Mouse (Mus musculus): ENCODE measurements around the gene Lrrc7. TPM values are rescaled to one million over a fixed set of nuclear protein-coding genes. Genes with fewer than 3 reads are reported as not detected.

Gene Lrrc7
- total RNA-seq, 2 experiments from 2014 or later: not detected

GRCm38 (mm10) chr3:158091601-158092000 is 470.4 kb downstream of the Lrrc7 start:
- no peak for ATAC-seq (replicated peaks; ENCODE audit: low FRiP score, poor library complexity, severe bottlenecking)

GRCm38 (mm10) chr3:158077828-158078227 is 484.2 kb downstream of the Lrrc7 start:
- ATAC-seq (replicated peaks; ENCODE audit: low FRiP score, poor library complexity, severe bottlenecking): no peak

GRCm38 (mm10) chr3:158077380-158077772 is 484.6 kb downstream of the Lrrc7 start:
- no peak for ATAC-seq (replicated peaks; ENCODE audit: low FRiP score, poor library complexity, severe bottlenecking)

- ATAC-seq (replicated peaks; ENCODE audit: low FRiP score, poor library complexity, severe bottlenecking): 0 out of 2 replicates have a peak, but pooled peaks have one; percentile 62
These were observed 485.2 kb downstream of the Lrrc7 start for GRCm38 (mm10) chr3:158076685-158077379.

- no peak for ATAC-seq (replicated peaks; ENCODE audit: low FRiP score, poor library complexity, severe bottlenecking)
These were observed 487.0 kb downstream of the Lrrc7 start for GRCm38 (mm10) chr3:158075004-158075403.

- no peak for ATAC-seq (replicated peaks; ENCODE audit: low FRiP score, poor library complexity, severe bottlenecking)
These were observed 493.3 kb downstream of the Lrrc7 start for GRCm38 (mm10) chr3:158068613-158069263.

GRCm38 (mm10) chr3:158067916-158068315 is 494.1 kb downstream of the Lrrc7 start:
- no peak for ATAC-seq (replicated peaks; ENCODE audit: low FRiP score, poor library complexity, severe bottlenecking)

- ATAC-seq (replicated peaks; ENCODE audit: low FRiP score, poor library complexity, severe bottlenecking): no peak
These were observed 496.8 kb downstream of the Lrrc7 start for GRCm38 (mm10) chr3:158065256-158065655.

GRCm38 (mm10) chr3:158061811-158062523 is 500.1 kb downstream of the Lrrc7 start:
- no peak for ATAC-seq (replicated peaks; ENCODE audit: low FRiP score, poor library complexity, severe bottlenecking)

GRCm38 (mm10) chr3:158060621-158061291 is 501.3 kb downstream of the Lrrc7 start:
- no peak for ATAC-seq (replicated peaks; ENCODE audit: low FRiP score, poor library complexity, severe bottlenecking)

- no peak for ATAC-seq (replicated peaks; ENCODE audit: low FRiP score, poor library complexity, severe bottlenecking)
These were observed 512.5 kb downstream of the Lrrc7 start for GRCm38 (mm10) chr3:158049508-158049907.

GRCm38 (mm10) chr3:158040755-158041154 is 521.3 kb downstream of the Lrrc7 start:
- ATAC-seq (replicated peaks; ENCODE audit: low FRiP score, poor library complexity, severe bottlenecking): no peak

- ATAC-seq (replicated peaks; ENCODE audit: low FRiP score, poor library complexity, severe bottlenecking): no peak
These were observed 523.9 kb downstream of the Lrrc7 start for GRCm38 (mm10) chr3:158038106-158038505.

- peak; percentile 94 for ATAC-seq (replicated peaks; ENCODE audit: low FRiP score, poor library complexity, severe bottlenecking)
These were observed 525.6 kb downstream of the Lrrc7 start, which contains the start of the genes Srsf11 and Lrrc40 for GRCm38 (mm10) chr3:158036329-158036988. TSS of gene Srsf11 (minus strand) at chr3:158036639. TSS of gene Lrrc40 (plus strand) at chr3:158036662.

GRCm38 (mm10) chr3:158035866-158036265 is 526.2 kb downstream of the Lrrc7 start:
- ATAC-seq (replicated peaks; ENCODE audit: low FRiP score, poor library complexity, severe bottlenecking): no peak

Data from erythroblast, adult 5-6 weeks (primary cell).